Comparison of ENCODE assay signal across 23 mouse cellular contexts in genomic region chr12:80125316-80125715, GRCm38 (mm10). TPM values are rescaled to one million over a fixed set of nuclear protein-coding genes. Genes with fewer than 3 reads are reported as not detected.
DNase-seq lines count a peak whose midpoint lies in the region; ATAC-seq and TF ChIP-seq lines count a peak whose summit lies in the region.
"Had no signal": no experiment of that assay in that cellular context is flagged by ENCODE, and none has a peak within 500 bp of the region (broad histone marks: within the 10 kb centered on the region; RNA-seq: fewer than 3 reads in every experiment).

No protein-coding gene starts in this region.

- H3K4me2 ChIP-seq in stomach, embryonic 14.5 days (replicated peaks; ENCODE audit: low read depth, low read length): no peak overlapping the region
- H3K4me2 ChIP-seq in stomach, postnatal 0 days (replicated peaks; ENCODE audit: low read depth): no peak overlapping the region
- H3K4me2 ChIP-seq in stomach, embryonic 16.5 days (ENCODE audit: low read depth, low read length): no peak overlapping the region
- H3K4me2 ChIP-seq: embryonic facial prominence, embryonic 13.5 days; embryonic facial prominence, embryonic 15.5 days; forebrain, embryonic 13.5 days; forebrain, embryonic 15.5 days had no signal

- TF ChIP-seq EP300 in stomach, postnatal 0 days (optimal IDR thresholded peaks at IDR 0.05): no peak

- ATAC-seq in stomach, embryonic 14.5 days (ENCODE audit: insufficient number of reproducible peaks, insufficient read depth, low FRiP score, low read depth): no peak
- no peak for ATAC-seq in stomach, postnatal 0 days (ENCODE audit: low FRiP score, low TSS enrichment)
- no peak for ATAC-seq in stomach, embryonic 16.5 days (ENCODE audit: insufficient read depth, low FRiP score)
- ATAC-seq: activated CD4-positive, CD25-positive, alpha-beta regulatory T cell, adult 4 months; forebrain, embryonic 13.5 days; forebrain, embryonic 15.5 days; forebrain, postnatal 0 days; Patski had no signal

- 77% methylated on average over 5 of the region's 5 CpGs for WGBS in stomach, embryonic 14.5 days
- WGBS in stomach, postnatal 0 days: 63% methylated on average over 5 of the region's 5 CpGs
- WGBS in stomach, embryonic 16.5 days: 66% methylated on average over 5 of the region's 5 CpGs

- H3K9ac ChIP-seq in stomach, embryonic 14.5 days (replicated peaks; ENCODE audit: low read depth, low read length): no peak overlapping the region
- H3K9ac ChIP-seq in stomach, postnatal 0 days (ENCODE audit: low read length): no peak overlapping the region
- H3K9ac ChIP-seq in stomach, embryonic 16.5 days (ENCODE audit: low read length): no peak overlapping the region
- H3K9ac ChIP-seq: embryonic facial prominence, embryonic 13.5 days; embryonic facial prominence, embryonic 15.5 days; forebrain, embryonic 13.5 days; forebrain, embryonic 15.5 days; forebrain, postnatal 0 days had no signal

- peaks cover 53% of the 10 kb centered on the region for H3K4me1 ChIP-seq in stomach, embryonic 14.5 days (ENCODE audit: control insufficient read depth, insufficient read depth, low read length)
- peaks cover 23% of the 10 kb centered on the region for H3K4me1 ChIP-seq in stomach, postnatal 0 days (replicated peaks; ENCODE audit: control insufficient read depth, insufficient read depth)
- peaks cover 57% of the 10 kb centered on the region for H3K4me1 ChIP-seq in stomach, embryonic 16.5 days (ENCODE audit: control insufficient read depth, insufficient read depth, low read length)

- peak; percentile 69 for DNase-seq in kidney, adult 9 months
- DNase-seq in kidney, postnatal 25 days: no peak
- no peak for DNase-seq in stomach, postnatal 0 days (ENCODE audit: low spot score)
- DNase-seq in cerebellum, postnatal 36 days: no peak
- DNase-seq: adrenal gland, adult 8-10 months; adrenal gland, postnatal 14 days; adrenal gland, postnatal 36 days; cerebellum, adult 11-12 months; cerebellum, adult 2 months; cerebellum, adult 9-10 months; cerebellum, postnatal 25 days; embryo, embryonic 11 days; forebrain, postnatal 0 days had no signal

- peak overlapping the region; percentile 21; the same call in 1 of the 2 replicates for H3K27ac ChIP-seq in stomach, embryonic 14.5 days (ENCODE audit: low read length)
- no peak overlapping the region for H3K27ac ChIP-seq in stomach, postnatal 0 days (replicated peaks)
- peak overlapping the region; percentile 4; the same call in 1 of the 2 replicates for H3K27ac ChIP-seq in stomach, embryonic 16.5 days (ENCODE audit: low read length)
- H3K27ac ChIP-seq: embryonic facial prominence, embryonic 13.5 days; embryonic facial prominence, embryonic 15.5 days; forebrain, embryonic 13.5 days; forebrain, embryonic 15.5 days had no signal

- no peaks in the 10 kb centered on the region for H3K27me3 ChIP-seq in stomach, embryonic 14.5 days (ENCODE audit: control insufficient read depth, insufficient read depth, low read length)
- H3K27me3 ChIP-seq in stomach, postnatal 0 days (ENCODE audit: control insufficient read depth, insufficient read depth, low read length): no peaks in the 10 kb centered on the region
- no peaks in the 10 kb centered on the region for H3K27me3 ChIP-seq in stomach, embryonic 16.5 days (ENCODE audit: control insufficient read depth, insufficient read depth, low read length)
- H3K27me3 ChIP-seq: embryonic facial prominence, embryonic 13.5 days; embryonic facial prominence, embryonic 15.5 days; forebrain, embryonic 13.5 days; forebrain, embryonic 15.5 days; Patski had no signal

- H3K4me3 ChIP-seq in stomach, embryonic 14.5 days (ENCODE audit: low read depth, low read length): no peak overlapping the region
- no peak overlapping the region for H3K4me3 ChIP-seq in stomach, postnatal 0 days (ENCODE audit: low read depth, low read length)
- H3K4me3 ChIP-seq in stomach, embryonic 16.5 days (replicated peaks; ENCODE audit: low read length): no peak overlapping the region
- H3K4me3 ChIP-seq: embryonic facial prominence, embryonic 13.5 days; embryonic facial prominence, embryonic 15.5 days; erythroblast, embryonic 14.5 days; forebrain, embryonic 10.5 days; forebrain, embryonic 13.5 days; forebrain, embryonic 15.5 days had no signal

- no peaks in the 10 kb centered on the region for H3K9me3 ChIP-seq in stomach, embryonic 14.5 days (ENCODE audit: control insufficient read depth, low read depth, low read length)
- H3K9me3 ChIP-seq in stomach, postnatal 0 days (ENCODE audit: control insufficient read depth, low read length): no peaks in the 10 kb centered on the region
- no peaks in the 10 kb centered on the region for H3K9me3 ChIP-seq in stomach, embryonic 16.5 days (replicated peaks; ENCODE audit: control insufficient read depth, low read length)
- H3K9me3 ChIP-seq: embryonic facial prominence, embryonic 13.5 days; embryonic facial prominence, embryonic 15.5 days; forebrain, embryonic 10.5 days; forebrain, embryonic 13.5 days; forebrain, embryonic 15.5 days had no signal

- no peak for TF ChIP-seq CTCF in stomach, postnatal 0 days (IDR thresholded peaks at IDR 0.05; ENCODE audit: low read depth)

- peaks cover 8% of the 10 kb centered on the region; the same call in 1 of the 2 replicates for H3K36me3 ChIP-seq in stomach, embryonic 14.5 days (ENCODE audit: control insufficient read depth, insufficient read depth, low read length)
- peaks cover 6% of the 10 kb centered on the region; the same call in 1 of the 2 replicates for H3K36me3 ChIP-seq in stomach, postnatal 0 days (ENCODE audit: control insufficient read depth, insufficient read depth, low read length)
- H3K36me3 ChIP-seq in stomach, embryonic 16.5 days (ENCODE audit: control insufficient read depth, insufficient read depth, low read length): peaks cover 3% of the 10 kb centered on the region; the same call in 1 of the 2 replicates
- H3K36me3 ChIP-seq: forebrain, embryonic 15.5 days had no signal

RNA-seq across cellular contexts. Expression of gene Zfp36l1, which starts 12.5 kb away (rescaled TPM):
- 228 and 245 TPM in 2 replicates for polyA plus RNA-seq in stomach, embryonic 14.5 days (2014; fragmentation: Nextera tagmentation; extraction: Ambion mirVana)
- polyA plus RNA-seq in stomach, postnatal 0 days (2015; fragmentation: Nextera tagmentation; extraction: Ambion mirVana): 90.8 and 98.5 TPM in 2 replicates
- polyA plus RNA-seq in stomach, embryonic 16.5 days (2015; fragmentation: Nextera tagmentation; extraction: Ambion mirVana): 137 and 140 TPM in 2 replicates
